In genomic region chr11:110457441-110457912, GRCm38 (mm10) we compare ENCODE assay signal across 21 mouse cellular contexts. TPM values are rescaled to one million over a fixed set of nuclear protein-coding genes. Genes with fewer than 3 reads are reported as not detected.
DNase-seq lines count a peak whose midpoint lies in the region; ATAC-seq and TF ChIP-seq lines count a peak whose summit lies in the region.
"Had no signal": no experiment of that assay in that cellular context is flagged by ENCODE, and none has a peak within 500 bp of the region (broad histone marks: within the 10 kb centered on the region; RNA-seq: fewer than 3 reads in every experiment).

No protein-coding gene starts in this region.

- TF ChIP-seq EP300 in liver, postnatal 0 days (IDR thresholded peaks at IDR 0.05; ENCODE audit: low read depth), result peak; percentile 94

- no peaks in the 10 kb centered on the region for H3K9me3 ChIP-seq in forebrain, embryonic 13.5 days (replicated peaks)
- H3K9me3 ChIP-seq in forebrain, embryonic 10.5 days, result no peaks in the 10 kb centered on the region
- H3K9me3 ChIP-seq in liver, postnatal 0 days (ENCODE audit: low read length), result no peaks in the 10 kb centered on the region
- H3K9me3 ChIP-seq: embryonic facial prominence, embryonic 13.5 days; heart, embryonic 13.5 days; midbrain, embryonic 10.5 days had no signal

- 80% methylated on average over 7 of the region's 7 CpGs for WGBS in forebrain, embryonic 13.5 days
- WGBS in forebrain, embryonic 10.5 days, result 88% methylated on average over 7 of the region's 7 CpGs
- WGBS in liver, postnatal 0 days (ENCODE audit: insufficient replicate concordance), result 52% methylated on average over 7 of the region's 7 CpGs

- H3K36me3 ChIP-seq in forebrain, embryonic 13.5 days (ENCODE audit: poor library complexity, severe bottlenecking), result 0 out of 2 replicates have a peak, but pooled peaks cover 5% of the 10 kb centered on the region
- peaks cover 7% of the 10 kb centered on the region for H3K36me3 ChIP-seq in forebrain, embryonic 10.5 days (replicated peaks)
- no peaks in the 10 kb centered on the region for H3K36me3 ChIP-seq in liver, postnatal 0 days (replicated peaks; ENCODE audit: insufficient read depth, low read length)
- H3K36me3 ChIP-seq: heart, embryonic 13.5 days had no signal

- no peak for TF ChIP-seq CTCF in liver, postnatal 0 days (IDR thresholded peaks at IDR 0.05; ENCODE audit: low read depth)

- H3K4me2 ChIP-seq in forebrain, embryonic 13.5 days, result no peak overlapping the region
- no peak overlapping the region for H3K4me2 ChIP-seq in liver, postnatal 0 days (ENCODE audit: low read depth, low read length)
- H3K4me2 ChIP-seq: embryonic facial prominence, embryonic 13.5 days; heart, embryonic 13.5 days; hindbrain, embryonic 14.5 days had no signal

- no peak overlapping the region for H3K4me3 ChIP-seq in forebrain, embryonic 13.5 days
- H3K4me3 ChIP-seq in forebrain, embryonic 10.5 days, result no peak overlapping the region
- no peak overlapping the region for H3K4me3 ChIP-seq in liver, postnatal 0 days (ENCODE audit: low read depth, low read length)
- H3K4me3 ChIP-seq: embryonic facial prominence, embryonic 13.5 days; heart, embryonic 13.5 days; midbrain, embryonic 10.5 days had no signal

- peak overlapping the region; percentile 22; the same call in 1 of the 2 replicates for H3K27ac ChIP-seq in forebrain, embryonic 13.5 days
- no peak overlapping the region for H3K27ac ChIP-seq in forebrain, embryonic 10.5 days
- H3K27ac ChIP-seq in liver, postnatal 0 days (ENCODE audit: low read depth), result no peak overlapping the region
- H3K27ac ChIP-seq: embryonic facial prominence, embryonic 13.5 days; heart, embryonic 13.5 days; hindbrain, embryonic 14.5 days; midbrain, embryonic 10.5 days had no signal

- ATAC-seq in forebrain, embryonic 13.5 days, result peak; percentile 81
- peak; percentile 63 for ATAC-seq in common myeloid progenitor, adult 5-6 weeks (replicated peaks; ENCODE audit: low read depth, poor library complexity, severe bottlenecking)
- ATAC-seq in liver, postnatal 0 days, result peak; percentile 72

- peaks cover 25% of the 10 kb centered on the region for H3K4me1 ChIP-seq in forebrain, embryonic 13.5 days
- peaks cover 18% of the 10 kb centered on the region for H3K4me1 ChIP-seq in forebrain, embryonic 10.5 days
- peaks cover 36% of the 10 kb centered on the region for H3K4me1 ChIP-seq in liver, postnatal 0 days (ENCODE audit: insufficient read depth)

- H3K9ac ChIP-seq in forebrain, embryonic 13.5 days, result no peak overlapping the region
- H3K9ac ChIP-seq in liver, postnatal 0 days (replicated peaks), result no peak overlapping the region
- H3K9ac ChIP-seq: embryonic facial prominence, embryonic 13.5 days; heart, embryonic 13.5 days; hindbrain, embryonic 14.5 days had no signal

- no peak for DNase-seq in forebrain, embryonic 10.5 days (ENCODE audit: extremely low spot score, low spot score)
- DNase-seq in liver, result peak; percentile 62
- no peak for DNase-seq in liver, postnatal 0 days
- DNase-seq in frontal cortex, postnatal 14 days (ENCODE audit: low spot score in 2 of 2), result no peak
- no peak for DNase-seq in adipocyte (ENCODE audit: low spot score)
- DNase-seq in lung, postnatal 25 days (ENCODE audit: low spot score), result no peak
- DNase-seq: B cell, adult 2 months; cerebellum, adult 11 months; cerebellum, postnatal 10 days; kidney, adult 8-10 months; kidney, postnatal 25 days; left cerebral cortex, postnatal 4 days; lung, postnatal 10 days; right cerebral cortex, postnatal 25 days; thymus, postnatal 25 days had no signal

- no peaks in the 10 kb centered on the region for H3K27me3 ChIP-seq in forebrain, embryonic 13.5 days
- H3K27me3 ChIP-seq in forebrain, embryonic 10.5 days (ENCODE audit: poor library complexity, severe bottlenecking), result no peaks in the 10 kb centered on the region
- no peaks in the 10 kb centered on the region for H3K27me3 ChIP-seq in liver, postnatal 0 days (ENCODE audit: insufficient read depth, low read length)
- H3K27me3 ChIP-seq: embryonic facial prominence, embryonic 13.5 days had no signal

RNA-seq across cellular contexts. Expression of gene Map2k6, which starts 58.6 kb away (rescaled TPM):
- polyA plus RNA-seq in forebrain, embryonic 13.5 days (2015; fragmentation: Nextera tagmentation; extraction: Ambion mirVana), result 39.9 and 44.7 TPM in 2 replicates
- polyA plus RNA-seq in forebrain, embryonic 10.5 days (2016; fragmentation: Nextera tagmentation; extraction: Ambion mirVana), result 36.0 and 42.6 TPM in 2 replicates
- total RNA-seq in common myeloid progenitor, adult 5-6 weeks (2017), result 16.0 and 19.9 TPM in 2 replicates
- polyA plus RNA-seq in liver, postnatal 0 days (2015; fragmentation: Nextera tagmentation; extraction: Ambion mirVana), result 3.7 and 4.2 TPM in 2 replicates
